Mouse (Mus musculus) bone marrow, adult 2 months (tissue): Measurements from ENCODE around the gene Kif24. TPM values are rescaled to one million over a fixed set of nuclear protein-coding genes. Genes with fewer than 3 reads are reported as not detected.

ENCODE experiments used
- H3K27ac ChIP-seq: fragments of 200-500 bp; 2 replicates; pipeline ENCODE4 v1.5.1; 2012; ENCODE audit warnings: low read depth, mild to moderate bottlenecking, control low read depth, inconsistent platforms, low read length; ENCODE audit not compliant: control insufficient read depth, poor library complexity, insufficient read depth
- H3K4me1 ChIP-seq: fragments of 200-500 bp; 2 replicates; pipeline ENCODE4 v1.6.1; 2011; ENCODE audit warnings: low read length; ENCODE audit not compliant: control insufficient read depth, insufficient read depth
- H3K4me3 ChIP-seq: fragments of 200-500 bp; replicated peaks from 2 replicates; pipeline ENCODE3; 2011; ENCODE audit warnings: mild to moderate bottlenecking, low read depth, low read length, control low read depth; ENCODE audit not compliant: control insufficient read depth
- CTCF ChIP-seq: fragments of 200-500 bp; IDR thresholded peaks from 2 replicates; pipeline ENCODE4 v1.5.1; 2011; ENCODE audit warnings: low read length, control low read depth; ENCODE audit not compliant: control insufficient read depth, insufficient read depth
- POLR2A ChIP-seq: fragments of 200-500 bp; IDR thresholded peaks from 2 replicates; pipeline ENCODE4 v1.6.1; 2011; ENCODE audit warnings: low read depth, mild to moderate bottlenecking, control low read depth, low read length, borderline replicate concordance; ENCODE audit not compliant: control insufficient read depth
- WGBS: fragments of 180-500 bp; shearing (Covaris S2); methylation state at CpG from one replicate; pipeline ENCODE4 v1.1.7; 2018; 5-methylcytosine and 5-hydroxymethylcytosine counted together
- polyA plus RNA-seq: library from polyadenylated mRNA; stranded (reverse); fragments of >200 nt; gene quantifications from 2 replicates; pipeline ENCODE4 v1.2.4, GENCODE M21; 2011; ENCODE audit warnings: low replicate concordance; ENCODE audit not compliant: missing spikeins, insufficient read depth, insufficient read length

Kif24 gene
- polyA plus RNA-seq, 1 experiment: 17.6 TPM

DNA sequence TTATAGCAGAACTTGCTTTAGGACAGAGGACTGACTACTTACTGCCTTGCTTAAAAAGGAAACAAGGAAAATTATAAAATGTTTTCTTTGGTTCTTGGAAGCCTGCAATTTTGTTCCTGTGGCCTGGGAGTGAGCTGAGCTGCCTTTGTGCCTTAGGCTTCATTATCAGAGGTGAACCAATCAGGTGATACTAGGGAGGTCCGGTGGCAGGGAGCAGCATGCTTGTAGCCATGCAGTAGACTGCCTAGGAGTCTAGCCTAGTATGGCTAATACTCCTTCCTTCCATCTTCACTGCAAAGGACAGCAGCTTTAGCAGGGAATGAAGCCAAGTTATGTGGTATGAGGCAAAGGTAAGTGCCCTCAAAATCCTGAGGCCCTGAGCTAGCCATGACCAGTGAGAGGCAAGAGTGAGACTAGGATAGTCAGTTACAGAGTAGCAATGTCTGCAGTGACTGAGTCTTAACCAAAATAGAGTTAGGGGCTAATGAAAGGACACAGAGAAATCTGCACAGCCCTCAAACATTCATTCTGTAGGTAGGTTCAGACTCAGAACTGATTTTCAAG lies 78.2 kb downstream of the Kif24 start:
- H3K27ac ChIP-seq: no peak overlapping the region
- H3K4me3 ChIP-seq: no peak overlapping the region
- peaks cover 2% of the 10 kb centered on the region for H3K4me1 ChIP-seq
- 63% methylated on average over 1 of the region's 1 CpGs for WGBS
- no peak for TF ChIP-seq POLR2A
- TF ChIP-seq CTCF: no peak

DNA sequence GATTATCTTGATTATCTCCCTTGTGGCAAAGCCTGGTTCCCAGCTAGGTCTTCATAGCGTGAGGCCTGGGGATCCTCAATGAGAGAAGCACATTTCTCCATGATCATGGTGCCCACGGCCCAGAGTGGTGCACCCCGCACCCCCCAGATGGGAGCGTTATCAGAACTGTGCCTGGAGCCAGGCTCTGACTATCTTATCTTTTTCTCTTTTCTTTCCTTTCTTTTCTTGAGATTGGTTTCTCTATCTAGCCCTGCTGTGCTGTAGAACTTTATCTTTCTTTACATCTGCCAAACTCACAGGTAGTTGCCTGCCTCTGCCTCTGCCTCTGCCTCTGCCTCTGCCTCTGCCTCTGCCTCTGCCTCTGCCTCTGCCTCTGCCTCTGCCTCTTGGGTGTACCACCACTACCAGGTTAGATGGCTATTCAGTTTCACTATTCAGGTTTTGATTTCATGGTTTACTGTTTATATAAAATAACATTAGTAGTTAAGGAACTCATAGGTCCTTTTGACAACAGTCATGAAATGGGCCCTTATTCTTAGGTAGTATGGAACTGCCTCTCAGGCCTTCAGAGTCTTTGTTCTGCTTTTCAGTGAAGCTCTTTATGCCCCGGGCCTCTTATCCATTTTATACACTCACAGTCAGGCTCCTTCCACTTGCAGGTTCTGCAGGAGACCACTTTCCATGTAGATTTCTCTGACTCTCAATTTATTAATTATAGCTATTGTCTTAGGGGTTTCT lies 83.3 kb downstream of the Kif24 start:
- WGBS: 69% methylated on average over 5 of the region's 5 CpGs
- H3K4me3 ChIP-seq: no peak overlapping the region
- H3K4me1 ChIP-seq: peaks cover 4% of the 10 kb centered on the region; the same call in 1 of the 2 replicates
- TF ChIP-seq CTCF (no peak), POLR2A (no peak)
- H3K27ac ChIP-seq: no peak overlapping the region

DNA sequence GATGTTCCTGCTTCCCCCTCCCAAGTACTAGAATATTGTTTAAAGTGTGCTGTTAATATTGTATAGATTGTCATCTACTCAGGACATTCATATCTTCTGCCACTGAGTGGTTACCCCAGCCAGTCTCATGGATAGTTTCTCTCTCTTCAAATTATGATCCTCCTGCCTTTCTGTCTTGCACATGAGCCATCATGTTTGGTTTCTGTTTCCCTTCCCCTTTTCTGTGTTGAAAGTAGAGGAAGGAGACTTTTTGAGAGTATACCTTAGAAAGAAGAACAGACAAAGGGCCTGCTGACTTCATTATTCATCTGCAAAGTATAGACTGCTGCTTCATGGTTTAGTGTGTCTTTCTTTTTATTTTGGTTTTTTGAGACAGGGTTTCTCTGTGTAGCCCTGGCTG lies 87.1 kb downstream of the Kif24 start:
- no peak overlapping the region for H3K4me3 ChIP-seq
- peak overlapping the region; percentile 43; the same call in 1 of the 2 replicates for H3K27ac ChIP-seq
- no peak for TF ChIP-seq POLR2A
- TF ChIP-seq CTCF: no peak
- peaks cover 4% of the 10 kb centered on the region; the same call in 1 of the 2 replicates for H3K4me1 ChIP-seq

DNA sequence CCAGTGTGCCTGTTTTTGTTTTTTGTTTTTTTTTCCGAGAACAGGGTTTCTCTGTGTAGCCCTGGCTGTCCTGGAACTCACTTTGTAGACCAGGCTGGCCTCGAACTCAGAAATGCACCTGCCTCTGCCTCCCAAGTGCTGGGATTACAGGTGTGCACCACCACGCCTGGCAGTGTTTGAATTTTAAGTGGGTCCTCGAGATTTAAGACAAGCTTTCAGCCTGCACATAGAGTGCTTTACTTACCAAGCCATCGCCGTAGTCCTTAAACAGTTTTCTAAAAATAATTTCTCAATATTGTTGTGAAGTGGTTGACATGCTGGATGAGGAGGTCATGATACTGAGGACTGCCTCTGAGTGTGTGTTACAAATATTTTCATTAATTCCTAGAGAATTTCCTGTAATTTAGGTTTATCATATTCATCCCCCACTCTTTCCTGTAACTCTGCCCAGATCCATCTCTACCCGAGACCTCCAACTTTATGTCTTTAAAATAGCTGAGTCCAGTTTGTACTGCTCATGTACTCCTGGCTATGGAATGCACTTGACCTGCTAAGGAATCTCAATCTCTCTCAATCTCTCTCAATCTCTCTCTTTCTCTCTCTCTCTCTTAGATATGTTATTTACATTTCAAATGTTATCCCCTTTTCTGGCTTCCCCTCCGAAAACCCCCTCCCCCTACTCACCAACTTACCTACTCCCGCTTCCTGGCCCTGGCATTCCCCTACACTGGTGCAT lies 94.8 kb downstream of the Kif24 start:
- no peak overlapping the region for H3K4me3 ChIP-seq
- H3K4me1 ChIP-seq: no peaks in the 10 kb centered on the region; the same call in 1 of the 2 replicates
- TF ChIP-seq CTCF (no peak), POLR2A (no peak)
- 88% methylated on average over 9 of the region's 9 CpGs for WGBS
- no peak overlapping the region for H3K27ac ChIP-seq

DNA sequence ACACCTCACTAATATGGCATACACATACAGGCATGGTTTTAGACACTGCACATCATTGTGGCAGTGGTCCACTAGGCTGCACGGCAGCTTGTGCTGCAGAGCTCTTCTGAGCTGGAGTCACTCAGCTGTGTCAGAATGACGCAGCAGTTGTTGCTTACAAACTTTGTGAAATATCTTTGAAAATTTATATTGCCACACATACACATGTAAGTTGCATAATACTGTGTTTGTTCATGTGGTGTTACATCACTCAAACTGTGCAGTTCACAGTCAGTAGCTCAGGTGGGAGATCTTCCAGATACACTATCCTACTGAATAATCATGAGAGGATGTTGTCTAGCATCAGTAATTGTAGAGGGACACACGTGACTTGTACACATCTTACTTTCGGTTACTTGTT lies 96.5 kb downstream of the Kif24 start:
- Histone ChIP-seq H3K4me3 (no peak overlapping the region), H3K4me1 (no peaks in the 10 kb centered on the region; the same call in 1 of the 2 replicates), H3K27ac (peak overlapping the region; percentile 18; the same call in 1 of the 2 replicates)
- WGBS: 37% methylated on average over 4 of the region's 4 CpGs
- TF ChIP-seq POLR2A (no peak), CTCF (no peak)

DNA sequence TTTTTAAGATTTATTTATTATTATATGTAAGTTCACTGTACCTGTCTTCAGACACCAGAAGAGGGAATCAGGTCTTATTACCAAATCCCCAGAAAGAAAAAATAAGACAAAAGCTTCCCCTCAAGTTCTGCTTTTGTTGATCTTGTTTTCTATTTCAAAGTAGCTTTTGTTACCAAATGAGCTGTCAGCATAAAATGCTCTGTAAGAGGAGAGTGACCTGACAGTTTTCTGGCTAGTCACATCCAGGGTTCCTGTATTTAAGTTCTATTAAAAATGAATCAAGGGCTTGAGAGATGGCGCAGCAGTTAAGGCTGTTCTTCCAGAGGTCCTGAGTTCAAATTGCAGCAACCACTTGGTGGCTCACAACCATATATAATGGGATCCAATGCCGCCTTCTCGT lies 103.6 kb downstream of the Kif24 start:
- 88% methylated on average over 3 of the region's 3 CpGs for WGBS
- H3K4me3 ChIP-seq: no peak overlapping the region
- TF ChIP-seq CTCF (no peak), POLR2A (no peak)
- H3K27ac ChIP-seq: no peak overlapping the region
- peaks cover 2% of the 10 kb centered on the region; the same call in 1 of the 2 replicates for H3K4me1 ChIP-seq

DNA sequence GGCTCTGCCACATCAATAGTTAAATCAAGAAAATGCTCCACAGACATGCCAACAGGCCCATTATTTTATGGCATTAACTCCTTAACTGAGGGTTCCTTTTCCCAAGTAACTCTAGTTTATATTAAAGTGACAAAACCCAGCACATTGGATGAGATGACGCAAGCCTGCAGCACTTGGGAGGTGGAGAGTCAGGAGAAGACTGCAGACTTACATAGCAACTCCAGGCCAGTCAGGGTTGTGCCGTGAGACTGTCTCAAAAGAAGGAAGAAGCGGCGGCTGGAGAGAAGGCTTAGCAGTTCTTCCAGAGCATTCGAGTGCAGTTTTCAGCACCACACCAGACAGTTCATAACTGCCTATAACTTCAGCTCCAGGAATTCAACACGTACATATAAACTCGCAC lies 105.3 kb downstream of the Kif24 start:
- Histone ChIP-seq H3K4me1 (peaks cover 2% of the 10 kb centered on the region; the same call in 1 of the 2 replicates), H3K27ac (no peak overlapping the region), H3K4me3 (no peak overlapping the region)
- WGBS: 64% methylated on average over 7 of the region's 7 CpGs
- TF ChIP-seq POLR2A (no peak), CTCF (no peak)

DNA sequence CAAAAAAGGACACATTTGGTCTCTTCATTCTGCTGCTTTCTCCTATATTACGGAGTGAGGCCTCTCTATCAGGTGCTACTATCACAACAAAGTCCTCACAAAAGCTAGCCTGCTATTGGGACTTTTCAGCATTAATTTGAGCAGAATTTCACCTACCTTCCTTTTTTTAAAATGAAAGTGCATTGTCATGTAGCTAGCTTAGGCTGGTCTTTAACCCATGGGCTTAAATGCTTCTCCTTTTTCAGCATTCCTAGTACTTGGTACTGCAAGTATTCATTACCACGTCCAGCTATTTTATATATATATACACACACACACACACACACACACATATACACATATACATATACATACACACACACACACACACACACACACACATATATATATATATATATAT lies 106.0 kb downstream of the Kif24 start:
- TF ChIP-seq POLR2A: no peak
- TF ChIP-seq CTCF: no peak
- WGBS: 30% methylated on average over 2 of the region's 2 CpGs
- Histone ChIP-seq H3K4me1 (peaks cover 2% of the 10 kb centered on the region; the same call in 1 of the 2 replicates), H3K27ac (no peak overlapping the region), H3K4me3 (no peak overlapping the region)
